Mouse (Mus musculus) lung, adult 2 months (tissue): Measurements from ENCODE around the gene Hist1h2bb. TPM values are rescaled to one million over a fixed set of nuclear protein-coding genes. Genes with fewer than 3 reads are reported as not detected.
A peak's percentile ranks its signal among the peaks of the same experiment; 100 is the strongest.

ENCODE experiments used
- DNase-seq: peaks from one replicate; pipeline ENCODE4 v3.0.0; 2022
- H3K4me1 ChIP-seq: fragments of 200-500 bp; 2 replicates; pipeline ENCODE4 v1.6.1; 2011; ENCODE audit warnings: low read length; ENCODE audit not compliant: control insufficient read depth, insufficient read depth
- H3K4me3 ChIP-seq: fragments of 200-500 bp; replicated peaks from 2 replicates; pipeline ENCODE3; 2011; ENCODE audit warnings: low read depth, mild to moderate bottlenecking, control low read depth, low read length; ENCODE audit errors: extremely low read depth
- CTCF ChIP-seq: fragments of 200-500 bp; IDR thresholded peaks from 2 replicates; pipeline ENCODE4 v1.5.1; 2011; ENCODE audit warnings: mild to moderate bottlenecking, low read length, control low read depth; ENCODE audit not compliant: insufficient read depth
- POLR2A ChIP-seq: fragments of 200-500 bp; IDR thresholded peaks from 2 replicates; pipeline ENCODE4 v1.6.1; 2011; ENCODE audit warnings: low read depth, mild to moderate bottlenecking, control low read depth, low read length, borderline replicate concordance; ENCODE audit errors: extremely low read depth
- WGBS: fragments of 180-500 bp; shearing (Covaris S2); methylation state at CpG from one replicate; pipeline ENCODE4 v1.1.7; 2018; 5-methylcytosine and 5-hydroxymethylcytosine counted together
- polyA plus RNA-seq: library from polyadenylated mRNA; depleted of rRNA; stranded (reverse); fragments of >200 nt; gene quantifications from 2 replicates; pipeline ENCODE4 v1.2.3, GENCODE M21; 2012

The Hist1h2bb gene
- polyA plus RNA-seq, 1 experiment, result 2.5 TPM

- Histone ChIP-seq H3K4me1 (no peaks in the 10 kb centered on the region), H3K4me3 (no peak overlapping the region)
- DNase-seq, result no peak
- 79% methylated on average over 18 of the region's 18 CpGs for WGBS
- no peak for TF ChIP-seq POLR2A
- TF ChIP-seq CTCF, result no peak
Measured at GRCm38 (mm10) chr13:23728472-23729191, 17.9 kb upstream of the Hist1h2bb start.

DNA sequence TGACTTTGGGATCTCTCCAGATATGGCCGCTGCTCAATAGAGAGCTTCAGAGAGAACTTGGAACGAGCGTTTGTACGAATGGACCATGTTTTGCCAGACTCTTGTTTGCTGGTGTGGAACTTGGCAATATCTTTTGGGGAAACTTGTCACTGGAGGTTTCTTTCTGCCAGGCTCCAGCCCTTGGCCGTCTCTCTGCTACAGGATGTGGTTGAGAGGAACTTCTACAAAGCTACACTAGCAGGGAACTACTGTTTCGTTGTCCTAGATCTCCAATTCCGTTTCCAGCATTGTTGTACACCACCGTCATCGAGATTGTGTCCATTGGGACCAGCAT is 17.4 kb upstream of the Hist1h2bb start:
- Histone ChIP-seq H3K4me3 (no peak overlapping the region), H3K4me1 (no peaks in the 10 kb centered on the region)
- 80% methylated on average over 9 of the region's 9 CpGs for WGBS
- TF ChIP-seq CTCF (no peak), POLR2A (no peak)
- no peak for DNase-seq

GRCm38 (mm10) chr13:23729706-23730105 is 16.8 kb upstream of the Hist1h2bb start:
- Histone ChIP-seq H3K4me1 (no peaks in the 10 kb centered on the region), H3K4me3 (no peak overlapping the region)
- DNase-seq, result no peak
- WGBS, result 91% methylated on average over 5 of the region's 5 CpGs
- TF ChIP-seq CTCF (no peak), POLR2A (no peak)

DNA sequence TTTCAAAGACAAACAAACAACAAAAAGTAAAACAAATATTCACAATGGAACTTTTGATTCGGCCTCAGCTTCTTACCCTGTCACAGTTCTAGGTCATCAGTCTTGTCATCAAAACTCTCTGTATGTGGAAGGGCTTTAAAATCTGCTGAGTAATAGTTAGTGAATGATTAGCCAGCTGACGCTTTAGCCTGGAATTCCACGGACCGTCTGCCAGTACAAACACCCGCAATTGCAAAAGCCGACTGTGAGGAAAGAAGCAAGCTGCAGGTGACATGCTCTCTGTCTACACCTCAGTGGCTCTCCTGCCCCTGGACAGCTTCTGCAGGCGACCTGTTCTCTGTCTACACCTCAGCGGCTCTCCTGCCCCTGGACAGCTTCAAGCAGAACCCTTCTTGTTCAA is 16.1 kb upstream of the Hist1h2bb start:
- 32% methylated on average over 8 of the region's 8 CpGs for WGBS
- no peak overlapping the region for H3K4me3 ChIP-seq
- DNase-seq, result no peak

DNA sequence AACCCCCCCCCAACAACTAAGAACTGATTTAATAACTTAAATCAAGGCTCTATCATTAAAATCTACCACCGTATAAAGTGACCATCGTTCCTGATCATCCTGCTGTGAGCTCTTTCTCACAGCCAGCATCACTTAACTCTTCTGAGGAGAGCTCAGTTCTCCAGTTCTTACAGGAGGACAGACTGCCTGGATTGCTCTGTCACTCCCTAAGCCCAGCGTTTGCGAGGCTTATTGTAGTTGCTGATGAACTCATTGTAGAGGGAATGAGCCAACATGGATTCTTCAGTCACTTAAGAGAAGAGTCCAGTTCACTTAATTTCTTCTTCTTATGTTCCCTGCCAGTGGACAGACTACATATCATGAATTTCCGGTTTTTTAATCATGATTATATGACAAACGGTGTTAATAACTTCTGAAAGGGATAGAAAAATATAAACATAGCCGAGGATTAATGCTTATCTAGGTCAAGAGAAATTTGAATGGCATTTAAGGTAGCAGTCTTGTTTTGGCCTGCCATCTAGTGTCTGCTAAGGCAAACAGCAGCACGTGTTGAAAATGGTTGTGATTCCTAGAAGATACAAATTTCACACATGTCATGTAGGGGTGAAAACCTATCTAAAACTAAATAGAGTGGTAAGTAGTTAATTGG is 14.3 kb upstream of the Hist1h2bb start:
- Histone ChIP-seq H3K4me1 (no peaks in the 10 kb centered on the region), H3K4me3 (no peak overlapping the region)
- 22% methylated on average over 8 of the region's 8 CpGs for WGBS
- peak; percentile 45; the same call in 1 of the 2 replicates for TF ChIP-seq CTCF
- no peak for TF ChIP-seq POLR2A
- no peak for DNase-seq

More for the DNA sequence above, 16.1 kb upstream of the Hist1h2bb start:
- H3K4me1 ChIP-seq, result no peaks in the 10 kb centered on the region
- TF ChIP-seq CTCF, result no peak
- TF ChIP-seq POLR2A, result no peak

DNA sequence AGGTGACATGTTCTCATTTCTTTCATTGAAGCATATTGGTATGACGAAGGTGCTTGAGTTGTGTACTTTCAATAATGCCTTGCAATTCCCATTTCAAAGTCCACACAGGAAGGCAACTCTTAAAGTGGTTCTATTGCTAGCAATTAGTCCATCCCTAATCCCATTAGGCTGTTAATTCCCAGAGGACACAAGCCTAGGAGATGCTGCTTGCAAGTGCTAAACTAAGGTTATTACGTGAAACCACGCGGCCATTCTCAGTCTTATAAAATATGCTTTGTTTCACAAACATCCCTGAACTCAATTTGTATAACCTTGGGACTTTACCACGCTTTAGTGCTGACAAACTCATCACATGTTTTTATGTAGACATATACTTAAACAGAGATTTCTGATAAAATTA is 9.4 kb upstream of the Hist1h2bb start:
- no peak overlapping the region for H3K4me3 ChIP-seq
- WGBS, result 93% methylated on average over 5 of the region's 5 CpGs

DNA sequence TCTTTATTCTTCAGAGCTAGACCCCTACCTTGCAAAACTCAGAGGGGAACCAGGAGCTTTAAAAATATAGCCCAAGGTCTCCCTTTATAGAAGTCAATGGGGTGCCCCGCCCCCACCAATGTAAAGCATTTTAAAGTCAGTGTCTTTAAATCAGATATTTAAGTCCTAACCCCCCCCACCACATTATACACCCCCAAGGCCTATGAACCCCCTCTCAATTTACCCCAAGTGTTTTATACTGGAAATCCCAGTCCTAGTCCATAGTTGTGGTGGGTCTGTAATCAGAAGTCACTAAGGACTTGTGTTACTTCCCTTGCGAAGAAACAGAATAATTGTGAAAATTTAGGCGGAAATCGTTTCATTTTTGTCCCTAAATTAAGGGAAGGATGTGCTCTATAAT is 8.5 kb upstream of the Hist1h2bb start:
- DNase-seq, result no peak
- H3K4me1 ChIP-seq, result peaks cover 4% of the 10 kb centered on the region
- peak overlapping the region; percentile 32 for H3K4me3 ChIP-seq
- TF ChIP-seq CTCF (no peak), POLR2A (no peak)
- 26% methylated on average over 4 of the region's 4 CpGs for WGBS

More for the DNA sequence above, 9.4 kb upstream of the Hist1h2bb start:
- H3K4me1 ChIP-seq, result peaks cover 4% of the 10 kb centered on the region
- no peak for DNase-seq
- TF ChIP-seq POLR2A (no peak), CTCF (no peak)

- under 1% methylated on average over 38 of the region's 38 CpGs for WGBS
- no peak for TF ChIP-seq CTCF
- peak; percentile 99 for TF ChIP-seq POLR2A
- Histone ChIP-seq H3K4me3 (peak within 1 kb of the TSS; percentile 100), H3K4me1 (peaks cover 4% of the 10 kb centered on the region)
- peak; percentile 86 for DNase-seq
Measured at GRCm38 (mm10) chr13:23738677-23739068, 7.9 kb upstream of the Hist1h2bb start, which contains the start of gene Hist1h1c. Hist1h1c (plus strand) TSS chr13:23738808.

DNA sequence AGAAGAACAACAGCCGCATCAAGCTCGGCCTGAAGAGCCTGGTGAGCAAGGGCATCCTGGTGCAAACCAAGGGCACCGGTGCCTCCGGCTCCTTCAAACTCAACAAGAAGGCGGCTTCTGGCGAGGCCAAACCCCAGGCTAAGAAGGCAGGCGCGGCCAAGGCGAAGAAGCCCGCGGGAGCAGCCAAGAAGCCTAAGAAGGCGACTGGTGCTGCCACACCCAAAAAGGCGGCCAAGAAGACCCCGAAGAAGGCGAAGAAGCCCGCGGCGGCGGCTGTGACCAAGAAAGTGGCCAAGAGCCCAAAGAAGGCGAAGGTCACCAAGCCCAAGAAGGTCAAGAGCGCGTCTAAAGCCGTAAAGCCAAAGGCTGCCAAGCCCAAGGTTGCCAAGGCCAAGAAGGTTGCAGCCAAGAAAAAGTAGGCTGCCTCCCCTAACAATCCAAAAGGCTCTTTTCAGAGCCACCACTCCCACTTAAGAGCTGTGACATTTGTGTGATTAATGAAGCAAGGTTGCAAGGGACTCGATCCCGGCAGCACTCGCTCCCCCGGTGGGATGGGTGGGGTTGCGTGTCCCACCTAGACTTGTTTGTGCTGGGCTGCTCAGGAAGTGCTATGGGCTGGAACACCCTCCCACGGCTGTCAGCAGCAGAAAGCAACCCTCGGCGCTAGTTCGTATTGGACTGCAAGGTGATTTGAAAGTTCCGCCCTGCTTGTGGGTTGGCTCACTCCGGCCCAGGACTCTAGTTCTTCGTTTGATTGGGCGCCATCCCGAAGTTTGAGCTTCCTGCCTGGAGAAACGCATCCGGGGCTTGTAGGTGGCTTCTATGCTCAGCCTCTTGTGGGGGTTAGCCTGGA is 7.2 kb upstream of the Hist1h2bb start:
- under 1% methylated on average over 39 of the region's 39 CpGs for WGBS
- peak; percentile 88 for DNase-seq
- peaks cover 4% of the 10 kb centered on the region for H3K4me1 ChIP-seq
- TF ChIP-seq CTCF (no peak), POLR2A (peak; percentile 92)
- H3K4me3 ChIP-seq, result peak overlapping the region; percentile 100
